Mouse (Mus musculus): ENCODE data around the gene Flcn. TPM values are rescaled to one million over a fixed set of nuclear protein-coding genes. Genes with fewer than 3 reads are reported as not detected.

Flcn gene
- polyA plus RNA-seq, 1 experiment = 58.9 TPM

DNA sequence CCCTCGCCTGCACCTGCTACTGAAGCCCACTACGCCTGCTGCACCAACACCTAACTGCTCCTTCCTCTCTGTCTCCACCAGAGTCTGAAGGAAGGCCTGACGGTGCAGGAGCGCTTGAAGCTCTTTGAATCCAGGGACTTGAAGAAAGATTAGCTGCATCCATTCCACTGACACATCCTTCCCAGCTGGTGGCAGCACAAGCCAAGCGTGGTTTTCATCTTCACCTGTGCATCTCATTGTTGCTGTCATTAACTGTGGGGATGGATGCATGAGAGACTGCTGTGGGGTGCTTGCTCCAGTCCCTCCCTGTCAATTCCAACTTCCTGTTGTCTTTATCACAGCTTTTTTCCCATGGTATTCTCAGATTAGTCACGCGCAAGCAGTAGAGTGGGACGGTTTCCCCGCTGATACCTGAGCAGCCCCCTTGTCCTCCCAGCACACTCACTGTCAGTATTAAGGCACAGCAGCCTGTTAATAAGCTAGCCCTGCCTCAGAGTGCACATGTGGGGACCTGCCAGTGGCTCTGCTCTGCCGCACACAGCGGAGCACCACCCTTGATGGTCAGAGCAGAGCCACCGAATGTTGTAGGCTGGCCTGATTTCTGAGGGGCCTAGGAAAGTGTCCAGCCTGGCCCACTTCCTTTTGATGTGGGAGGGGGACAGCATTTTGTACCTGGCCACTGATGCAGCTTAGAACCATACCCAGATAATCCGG lies 34.2 kb downstream of the Flcn start:
- no peak for DNase-seq
- 88% methylated on average over 13 of the region's 13 CpGs for WGBS
- TF ChIP-seq POLR2A (IDR thresholded peaks at IDR 0.05; ENCODE audit: borderline replicate concordance, extremely low read depth, low read depth, low read length) = no peak
- TF ChIP-seq CTCF (IDR thresholded peaks at IDR 0.05; ENCODE audit: insufficient read depth, low read length) = no peak
- Histone ChIP-seq H3K4me1 (ENCODE audit: control insufficient read depth, insufficient read depth, low read length) (0 out of 2 replicates have a peak, but pooled peaks cover 4% of the 10 kb centered on the region), H3K4me3 (replicated peaks; ENCODE audit: extremely low read depth, low read depth, low read length) (no peak overlapping the region)

DNA sequence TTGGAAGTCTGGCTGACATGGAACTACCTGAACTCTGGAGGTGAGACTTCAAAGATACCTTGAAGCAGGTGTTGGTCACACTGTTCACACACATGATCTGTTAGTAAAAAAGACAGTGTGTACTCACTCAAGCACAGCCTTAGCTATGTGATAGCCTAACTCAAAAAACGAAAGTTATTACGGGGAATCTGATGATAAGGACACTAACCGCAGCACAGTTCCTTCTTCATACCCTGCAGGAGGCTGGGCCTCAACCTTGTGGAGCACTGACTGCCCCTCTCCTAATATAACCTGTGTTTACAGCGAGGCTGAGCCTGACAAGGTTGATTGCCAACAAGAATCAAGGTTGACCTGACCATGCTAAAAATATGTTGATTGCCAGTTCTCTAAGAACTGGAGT lies 35.3 kb downstream of the Flcn start:
- WGBS = 76% methylated on average over 4 of the region's 4 CpGs
- Histone ChIP-seq H3K4me1 (ENCODE audit: control insufficient read depth, insufficient read depth, low read length) (0 out of 2 replicates have a peak, but pooled peaks cover under 1% of the 10 kb centered on the region), H3K4me3 (replicated peaks; ENCODE audit: extremely low read depth, low read depth, low read length) (no peak overlapping the region)
- no peak for DNase-seq
- TF ChIP-seq POLR2A (IDR thresholded peaks at IDR 0.05; ENCODE audit: borderline replicate concordance, extremely low read depth, low read depth, low read length) (no peak), CTCF (IDR thresholded peaks at IDR 0.05; ENCODE audit: insufficient read depth, low read length) (no peak)

DNA sequence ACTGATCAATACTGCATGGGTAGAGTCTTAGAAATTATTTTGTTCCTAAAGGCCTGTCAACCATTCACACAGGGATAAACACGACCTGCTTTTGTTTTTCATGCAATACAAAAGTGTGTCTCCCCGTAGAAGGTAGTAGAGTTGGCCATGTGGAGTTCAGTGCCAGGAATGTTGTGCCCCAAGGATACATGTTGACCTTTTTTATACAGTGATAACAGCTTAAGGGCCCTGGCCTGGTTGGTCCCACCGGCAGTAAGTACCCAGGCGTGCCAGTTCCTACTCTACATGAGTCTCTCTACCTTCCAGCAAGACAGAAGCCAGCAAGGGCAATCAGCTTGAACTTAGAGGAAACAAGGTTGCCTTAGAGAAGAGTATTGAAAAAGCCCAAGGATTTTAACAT lies 36.9 kb downstream of the Flcn start:
- DNase-seq = no peak
- no peaks in the 10 kb centered on the region for H3K4me1 ChIP-seq (ENCODE audit: control insufficient read depth, insufficient read depth, low read length)
- no peak for TF ChIP-seq POLR2A (IDR thresholded peaks at IDR 0.05; ENCODE audit: borderline replicate concordance, extremely low read depth, low read depth, low read length)
- TF ChIP-seq CTCF (IDR thresholded peaks at IDR 0.05; ENCODE audit: insufficient read depth, low read length) = no peak
- 77% methylated on average over 4 of the region's 4 CpGs for WGBS
- H3K4me3 ChIP-seq (replicated peaks; ENCODE audit: extremely low read depth, low read depth, low read length) = no peak overlapping the region

DNA sequence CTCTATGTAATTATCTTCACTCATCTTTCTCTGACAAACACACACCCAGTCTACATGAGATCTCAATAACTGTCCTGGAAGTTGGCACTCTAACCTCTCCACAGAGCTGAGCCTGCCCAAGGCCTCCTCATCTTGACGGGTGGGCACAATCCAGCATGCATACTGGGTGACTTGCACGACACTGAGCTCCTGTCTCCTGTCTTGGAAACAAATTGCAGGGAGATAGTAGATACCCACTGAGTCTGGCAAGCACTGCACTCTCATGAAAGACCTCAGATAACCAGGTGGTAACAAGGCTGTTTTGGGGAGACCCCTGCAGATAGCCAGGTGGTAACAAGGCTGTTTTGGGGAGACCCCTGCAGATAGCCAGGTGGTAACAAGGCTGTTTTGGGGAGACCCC lies 37.5 kb downstream of the Flcn start:
- DNase-seq = no peak
- WGBS = 84% methylated on average over 2 of the region's 2 CpGs

DNA sequence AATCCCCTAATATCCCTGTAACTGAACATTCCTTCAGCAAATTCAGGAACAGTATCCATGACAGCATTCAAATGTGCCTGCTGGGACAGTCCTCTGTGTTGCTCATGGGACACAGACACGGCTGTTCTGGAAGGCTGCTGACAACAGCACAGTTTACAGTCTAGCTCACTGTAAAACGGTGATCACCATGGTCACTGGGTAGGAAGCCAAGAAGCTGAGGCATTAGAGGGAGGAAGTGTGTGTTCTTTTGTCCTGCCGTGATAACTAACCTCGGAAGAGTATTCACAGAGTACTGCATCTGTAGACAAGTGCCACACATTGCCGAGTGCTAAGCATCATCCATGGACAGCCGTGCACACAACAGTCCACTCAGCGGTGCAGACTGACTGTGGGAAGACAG lies 39.1 kb downstream of the Flcn start:
- 73% methylated on average over 7 of the region's 7 CpGs for WGBS
- DNase-seq = no peak
- no peak for TF ChIP-seq POLR2A (IDR thresholded peaks at IDR 0.05; ENCODE audit: borderline replicate concordance, extremely low read depth, low read depth, low read length)
- no peak for TF ChIP-seq CTCF (IDR thresholded peaks at IDR 0.05; ENCODE audit: insufficient read depth, low read length)
- Histone ChIP-seq H3K4me1 (ENCODE audit: control insufficient read depth, insufficient read depth, low read length) (no peaks in the 10 kb centered on the region), H3K4me3 (replicated peaks; ENCODE audit: extremely low read depth, low read depth, low read length) (no peak overlapping the region)

More for the DNA sequence above, 37.5 kb downstream of the Flcn start:
- Histone ChIP-seq H3K4me1 (ENCODE audit: control insufficient read depth, insufficient read depth, low read length) (no peaks in the 10 kb centered on the region), H3K4me3 (replicated peaks; ENCODE audit: extremely low read depth, low read depth, low read length) (no peak overlapping the region)
- no peak for TF ChIP-seq CTCF (IDR thresholded peaks at IDR 0.05; ENCODE audit: insufficient read depth, low read length)
- TF ChIP-seq POLR2A (IDR thresholded peaks at IDR 0.05; ENCODE audit: borderline replicate concordance, extremely low read depth, low read depth, low read length) = no peak

DNA sequence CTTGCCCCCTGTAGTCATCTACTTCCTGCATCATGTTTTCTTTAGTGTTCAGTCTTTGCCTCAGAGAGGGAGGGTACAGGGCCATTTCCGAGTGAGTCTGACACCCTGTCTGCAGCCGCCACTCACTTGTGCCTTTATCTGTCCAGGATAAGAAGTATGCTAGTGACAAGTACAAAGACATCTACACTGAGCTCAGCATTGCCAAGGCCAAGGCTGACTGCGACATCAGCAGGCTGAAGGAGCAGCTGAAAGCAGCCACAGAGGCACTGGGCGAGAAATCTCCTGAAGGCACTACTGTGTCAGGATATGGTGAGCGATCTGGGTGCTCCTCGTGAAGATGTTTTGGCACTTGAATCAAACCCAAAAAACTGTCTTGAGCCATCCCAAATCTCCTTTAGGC lies 40.1 kb downstream of the Flcn start:
- DNase-seq = no peak
- no peaks in the 10 kb centered on the region for H3K4me1 ChIP-seq (ENCODE audit: control insufficient read depth, insufficient read depth, low read length)
- TF ChIP-seq POLR2A (IDR thresholded peaks at IDR 0.05; ENCODE audit: borderline replicate concordance, extremely low read depth, low read depth, low read length) (no peak), CTCF (IDR thresholded peaks at IDR 0.05; ENCODE audit: insufficient read depth, low read length) (no peak)
- H3K4me3 ChIP-seq (replicated peaks; ENCODE audit: extremely low read depth, low read depth, low read length) = no peak overlapping the region
- WGBS = 75% methylated on average over 6 of the region's 6 CpGs

DNA sequence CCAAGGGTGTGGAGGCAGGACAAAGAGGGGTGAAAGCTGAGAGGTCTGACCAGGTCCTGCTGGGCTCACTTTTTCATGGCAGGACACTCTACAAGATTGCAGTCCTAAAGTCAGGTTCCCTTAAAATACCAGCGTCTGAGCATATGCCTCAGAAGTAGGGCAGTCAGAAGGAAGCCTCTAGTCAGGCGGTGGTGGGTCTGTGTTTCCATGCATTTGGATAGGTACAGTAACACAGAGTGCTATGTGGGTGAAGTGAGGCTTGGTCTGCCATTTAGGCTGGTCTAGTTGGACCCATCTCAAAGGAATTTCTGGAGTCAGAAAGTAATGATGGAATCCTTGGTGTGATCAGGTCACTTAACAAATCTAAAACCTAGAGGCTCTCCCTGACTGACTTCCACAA lies 40.5 kb downstream of the Flcn start:
- TF ChIP-seq POLR2A (IDR thresholded peaks at IDR 0.05; ENCODE audit: borderline replicate concordance, extremely low read depth, low read depth, low read length) (no peak), CTCF (IDR thresholded peaks at IDR 0.05; ENCODE audit: insufficient read depth, low read length) (no peak)
- H3K4me3 ChIP-seq (replicated peaks; ENCODE audit: extremely low read depth, low read depth, low read length) = no peak overlapping the region
- no peak for DNase-seq
- 93% methylated on average over 2 of the region's 2 CpGs for WGBS
- no peaks in the 10 kb centered on the region for H3K4me1 ChIP-seq (ENCODE audit: control insufficient read depth, insufficient read depth, low read length)

DNA sequence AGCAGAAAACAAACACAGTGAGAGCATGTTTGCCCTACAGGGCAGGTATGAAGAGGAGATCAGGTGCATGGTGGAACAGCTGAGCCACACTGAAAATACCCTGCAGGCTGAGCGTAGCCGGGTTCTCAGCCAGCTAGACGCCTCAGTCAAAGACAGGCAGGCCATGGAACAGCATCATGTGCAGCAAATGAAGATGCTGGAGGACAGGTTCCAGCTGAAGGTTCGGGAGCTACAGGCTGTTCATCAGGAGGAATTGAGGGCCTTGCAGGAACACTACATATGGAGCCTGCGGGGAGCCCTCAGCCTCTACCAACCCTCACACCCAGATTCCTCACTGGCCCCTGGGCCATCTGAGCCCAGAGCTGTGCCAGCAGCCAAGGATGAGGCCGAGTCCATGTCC lies 49.0 kb downstream of the Flcn start:
- 93% methylated on average over 6 of the region's 6 CpGs for WGBS
- no peak overlapping the region for H3K4me3 ChIP-seq (replicated peaks; ENCODE audit: extremely low read depth, low read depth, low read length)
- no peak for TF ChIP-seq CTCF (IDR thresholded peaks at IDR 0.05; ENCODE audit: insufficient read depth, low read length)
- TF ChIP-seq POLR2A (IDR thresholded peaks at IDR 0.05; ENCODE audit: borderline replicate concordance, extremely low read depth, low read depth, low read length) = no peak
- no peak for DNase-seq
- peaks cover 8% of the 10 kb centered on the region for H3K4me1 ChIP-seq (ENCODE audit: control insufficient read depth, insufficient read depth, low read length)

DNA sequence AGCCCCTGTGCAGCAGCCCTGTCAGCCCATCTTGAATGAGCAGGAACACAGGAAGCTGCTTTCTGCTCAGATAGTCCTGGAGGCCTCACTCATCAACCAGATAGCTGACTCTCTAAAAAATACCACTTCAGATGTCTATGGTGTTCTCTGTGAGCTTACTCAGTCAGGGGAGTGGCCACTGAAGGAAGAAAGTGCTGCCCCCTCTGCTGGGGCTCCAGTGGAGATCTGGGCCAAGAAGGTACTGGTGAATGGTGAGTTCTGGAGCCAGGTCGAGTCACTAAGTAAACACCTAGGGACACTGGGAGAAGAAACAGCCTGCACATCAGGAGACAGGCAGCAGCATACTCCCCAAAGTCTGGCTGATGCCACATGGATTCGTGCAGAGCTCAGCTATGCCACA lies 50.2 kb downstream of the Flcn start:
- no peak for DNase-seq
- Histone ChIP-seq H3K4me3 (replicated peaks; ENCODE audit: extremely low read depth, low read depth, low read length) (no peak overlapping the region), H3K4me1 (ENCODE audit: control insufficient read depth, insufficient read depth, low read length) (peaks cover 8% of the 10 kb centered on the region)
- WGBS = 71% methylated on average over 2 of the region's 2 CpGs
- TF ChIP-seq POLR2A (IDR thresholded peaks at IDR 0.05; ENCODE audit: borderline replicate concordance, extremely low read depth, low read depth, low read length) (no peak), CTCF (IDR thresholded peaks at IDR 0.05; ENCODE audit: insufficient read depth, low read length) (no peak)

DNA sequence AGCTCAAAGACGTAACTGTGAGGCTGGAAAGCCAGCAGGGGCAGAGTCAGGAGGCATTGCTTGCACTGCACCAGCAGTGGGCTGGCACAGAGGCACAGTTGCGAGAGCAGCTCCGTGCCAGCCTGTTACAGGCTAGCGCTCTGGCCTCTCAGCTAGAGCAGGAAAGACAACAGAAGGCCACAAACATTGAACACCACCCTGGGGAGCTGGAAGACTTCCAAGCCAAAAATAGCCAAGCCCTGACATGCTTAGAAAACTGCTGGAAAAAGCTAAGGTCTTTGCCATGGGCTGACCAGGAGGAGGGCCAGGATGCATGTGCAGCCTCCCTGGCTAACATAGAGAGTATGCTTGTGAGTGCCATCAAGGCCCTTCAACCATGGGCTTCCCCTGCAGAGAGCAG lies 50.6 kb downstream of the Flcn start:
- peaks cover 8% of the 10 kb centered on the region for H3K4me1 ChIP-seq (ENCODE audit: control insufficient read depth, insufficient read depth, low read length)
- DNase-seq = no peak
- no peak overlapping the region for H3K4me3 ChIP-seq (replicated peaks; ENCODE audit: extremely low read depth, low read depth, low read length)
- no peak for TF ChIP-seq POLR2A (IDR thresholded peaks at IDR 0.05; ENCODE audit: borderline replicate concordance, extremely low read depth, low read depth, low read length)
- TF ChIP-seq CTCF (IDR thresholded peaks at IDR 0.05; ENCODE audit: insufficient read depth, low read length) = no peak
- WGBS = 25% methylated on average over 4 of the region's 4 CpGs

All from lung, adult 2 months (tissue).